ENCODE assay signal across 16 mouse cellular contexts in genomic region chr4:137665791-137666190, GRCm38 (mm10). TPM values are rescaled to one million over a fixed set of nuclear protein-coding genes. Genes with fewer than 3 reads are reported as not detected.
DNase-seq lines count a peak whose midpoint lies in the region; ATAC-seq and TF ChIP-seq lines count a peak whose summit lies in the region.
"Had no signal": no experiment of that assay in that cellular context is flagged by ENCODE, and none has a peak within 500 bp of the region (broad histone marks: within the 10 kb centered on the region; RNA-seq: fewer than 3 reads in every experiment).

No protein-coding gene starts in this region.

- no peaks in the 10 kb centered on the region for H3K27me3 ChIP-seq in kidney, adult 2 months (replicated peaks; ENCODE audit: control insufficient read depth, insufficient read depth, low read length)
- no peaks in the 10 kb centered on the region for H3K27me3 ChIP-seq in forebrain, postnatal 0 days (ENCODE audit: insufficient read depth, low read length)
- H3K27me3 ChIP-seq in midbrain, postnatal 0 days (ENCODE audit: insufficient read depth, low read length): no peaks in the 10 kb centered on the region

- DNase-seq in cerebellum, adult 11-12 months: peak; percentile 61
- no peak for DNase-seq in cerebellum, adult 11 months
- DNase-seq in kidney, adult 2 months: no peak
- no peak for DNase-seq in kidney, postnatal 14 days
- DNase-seq in forebrain, postnatal 0 days: no peak
- no peak for DNase-seq in midbrain, postnatal 0 days (ENCODE audit: low spot score)
- DNase-seq: gastrocnemius, postnatal 10 days; lung, postnatal 14 days; spleen, adult 18-20 months had no signal

- TF ChIP-seq POLR2A in kidney, adult 2 months (IDR thresholded peaks at IDR 0.05; ENCODE audit: low read depth, low read length): no peak

- H3K4me2 ChIP-seq in forebrain, postnatal 0 days (ENCODE audit: low read depth): peak overlapping the region; percentile 59
- H3K4me2 ChIP-seq in midbrain, postnatal 0 days (ENCODE audit: low read depth, low read length, poor library complexity, severe bottlenecking): peak overlapping the region; percentile 76

- H3K36me3 ChIP-seq in kidney, adult 2 months (ENCODE audit: control insufficient read depth, insufficient read depth, low read length): no peaks in the 10 kb centered on the region
- no peaks in the 10 kb centered on the region for H3K36me3 ChIP-seq in forebrain, postnatal 0 days (ENCODE audit: insufficient read depth)
- H3K36me3 ChIP-seq in midbrain, postnatal 0 days (ENCODE audit: insufficient read depth, low read length): no peaks in the 10 kb centered on the region
- H3K36me3 ChIP-seq: limb, embryonic 13.5 days; liver, embryonic 15.5 days; midbrain, embryonic 12.5 days; stomach, embryonic 15.5 days had no signal

- H3K9me3 ChIP-seq in forebrain, postnatal 0 days (ENCODE audit: low read length): no peaks in the 10 kb centered on the region
- H3K9me3 ChIP-seq in midbrain, postnatal 0 days (ENCODE audit: low read length): no peaks in the 10 kb centered on the region
- H3K9me3 ChIP-seq: limb, embryonic 13.5 days; liver, embryonic 15.5 days; midbrain, embryonic 12.5 days; stomach, embryonic 15.5 days had no signal

- 88% methylated on average over 5 of the region's 5 CpGs for WGBS in kidney, adult 2 months
- 95% methylated on average over 5 of the region's 5 CpGs for WGBS in forebrain, postnatal 0 days
- 90% methylated on average over 5 of the region's 5 CpGs for WGBS in midbrain, postnatal 0 days

- H3K9ac ChIP-seq in forebrain, postnatal 0 days: no peak overlapping the region
- peak overlapping the region; percentile 89 for H3K9ac ChIP-seq in midbrain, postnatal 0 days (replicated peaks; ENCODE audit: low read length, poor library complexity, severe bottlenecking)
- H3K9ac ChIP-seq: liver, embryonic 15.5 days; stomach, embryonic 15.5 days had no signal

- H3K27ac ChIP-seq in kidney, adult 2 months (ENCODE audit: insufficient read depth, low read depth, low read length): peak overlapping the region; percentile 32; the same call in 1 of the 2 replicates
- H3K27ac ChIP-seq in forebrain, postnatal 0 days (ENCODE audit: low read depth, low read length): no peak overlapping the region
- no peak overlapping the region for H3K27ac ChIP-seq in midbrain, postnatal 0 days (ENCODE audit: low read depth, low read length)
- H3K27ac ChIP-seq: limb, embryonic 13.5 days; liver, embryonic 15.5 days; midbrain, embryonic 12.5 days; stomach, embryonic 15.5 days had no signal

- H3K4me3 ChIP-seq in kidney, adult 2 months (ENCODE audit: insufficient read depth, low read depth, low read length): no peak overlapping the region; the same call in 1 of the 2 replicates
- H3K4me3 ChIP-seq in forebrain, postnatal 0 days (ENCODE audit: low read depth, low read length): peak overlapping the region; percentile 69; the same call in 1 of the 2 replicates
- H3K4me3 ChIP-seq in midbrain, postnatal 0 days (ENCODE audit: low read depth, low read length): peak overlapping the region; percentile 80
- H3K4me3 ChIP-seq: liver, embryonic 15.5 days had no signal

- TF ChIP-seq CTCF in kidney, adult 2 months (conservative IDR thresholded peaks at IDR 0.05; ENCODE audit: insufficient read depth, insufficient read length, low read depth, low read length): no peak
- no peak for TF ChIP-seq CTCF in forebrain, postnatal 0 days (IDR thresholded peaks at IDR 0.05; ENCODE audit: low read depth)
- no peak for TF ChIP-seq CTCF in midbrain, postnatal 0 days (IDR thresholded peaks at IDR 0.05)

- peaks cover 10% of the 10 kb centered on the region for H3K4me1 ChIP-seq in kidney, adult 2 months (ENCODE audit: control insufficient read depth, insufficient read depth, low read length)
- H3K4me1 ChIP-seq in forebrain, postnatal 0 days (ENCODE audit: insufficient read depth): peaks cover 22% of the 10 kb centered on the region; the same call in 1 of the 2 replicates
- peaks cover 26% of the 10 kb centered on the region for H3K4me1 ChIP-seq in midbrain, postnatal 0 days (ENCODE audit: insufficient read depth, low read length)

- ATAC-seq in forebrain, postnatal 0 days: no peak
- ATAC-seq in midbrain, postnatal 0 days (ENCODE audit: low FRiP score): no peak
- ATAC-seq in erythroid progenitor cell, adult 5-6 weeks (replicated peaks; ENCODE audit: low FRiP score, poor library complexity, severe bottlenecking): no peak
- no peak for ATAC-seq in megakaryocyte progenitor cell, adult 5-6 weeks (replicated peaks; ENCODE audit: poor library complexity)
- ATAC-seq: intestine, postnatal 0 days had no signal

RNA-seq across cellular contexts. Expression of gene Rap1gap, which starts 1.3 kb away (rescaled TPM):
- polyA plus RNA-seq in kidney, adult 2 months (2012; rRNA removed): 213 and 248 TPM in 2 replicates
- total RNA-seq in forebrain, postnatal 0 days (2014; rRNA removed): 113 and 128 TPM in 2 replicates
- 63.9 and 74.3 TPM in 2 replicates for polyA plus RNA-seq in forebrain, postnatal 0 days (2015; fragmentation: Nextera tagmentation; extraction: Ambion mirVana)
- 232 and 270 TPM in 2 replicates for total RNA-seq in midbrain, postnatal 0 days (2014; rRNA removed)
- polyA plus RNA-seq in midbrain, postnatal 0 days (2015; fragmentation: Nextera tagmentation; extraction: Ambion mirVana): 115 and 123 TPM in 2 replicates
- total RNA-seq in erythroid progenitor cell, adult 5-6 weeks (2015; ENCODE audit: low replicate concordance): not detected in 2 replicates
- not detected in 2 replicates for total RNA-seq in erythroid progenitor cell, adult 5-6 weeks (2017; ENCODE audit: low replicate concordance)
- total RNA-seq in megakaryocyte progenitor cell, adult 5-6 weeks (2015): 1.5 and 1.7 TPM in 2 replicates
- 0.83 and 0.98 TPM in 2 replicates for total RNA-seq in megakaryocyte progenitor cell, adult 5-6 weeks (2017)

Comparison
In these comparisons a context has a peak if more than half of its experiments do, and no peak if none do; other contexts are left out.
1. RNA of gene Rap1gap, which starts 1.3 kb away (total RNA-seq): 232 to 270 TPM in midbrain, postnatal 0 days and 113 to 128 TPM in forebrain, postnatal 0 days; 0.83 to 1.7 TPM in megakaryocyte progenitor cell, adult 5-6 weeks and not detected in erythroid progenitor cell, adult 5-6 weeks; every median in the first group is over 10 times any median in the second.